Mouse (Mus musculus): ENCODE measurements around the gene Prkci. TPM values are rescaled to one million over a fixed set of nuclear protein-coding genes. Genes with fewer than 3 reads are reported as not detected.

Prkci gene
- polyA plus RNA-seq, 1 experiment from 2014 or later: 40.3 TPM

GRCm38 (mm10) chr3:31083507-31084245, 88.1 kb downstream of the Prkci start:
- no peak for ATAC-seq (ENCODE audit: insufficient read depth, low FRiP score)
- 17% methylated on average over 12 of the region's 12 CpGs for whole genome bisulfite sequencing
- H3K9ac ChIP-seq (ENCODE audit: low read length): no peak overlapping the region
- H3K27ac ChIP-seq (ENCODE audit: low read length): no peak overlapping the region
- no peaks in the 10 kb centered on the region for H3K36me3 ChIP-seq (ENCODE audit: control insufficient read depth, insufficient read depth, low read length)
- peak overlapping the region; percentile 37 for H3K4me2 ChIP-seq (ENCODE audit: low read depth, low read length)
- no peaks in the 10 kb centered on the region for H3K9me3 ChIP-seq (replicated peaks; ENCODE audit: control insufficient read depth, low read length)
- no peaks in the 10 kb centered on the region for H3K27me3 ChIP-seq (ENCODE audit: control insufficient read depth, insufficient read depth, low read length)
- peaks cover 14% of the 10 kb centered on the region for H3K4me1 ChIP-seq (ENCODE audit: control insufficient read depth, insufficient read depth, low read length)
- H3K4me3 ChIP-seq (replicated peaks; ENCODE audit: low read length): peak overlapping the region; percentile 15; the same call in 1 of the 2 replicates

- 86% methylated on average over 3 of the region's 3 CpGs for WGBS
- H3K27ac ChIP-seq (ENCODE audit: low read length): no peak overlapping the region
- no peaks in the 10 kb centered on the region for H3K36me3 ChIP-seq (ENCODE audit: control insufficient read depth, insufficient read depth, low read length)
- no peak for ATAC-seq (ENCODE audit: insufficient read depth, low FRiP score)
- H3K4me3 ChIP-seq (replicated peaks; ENCODE audit: low read length): no peak overlapping the region
- no peaks in the 10 kb centered on the region for H3K27me3 ChIP-seq (ENCODE audit: control insufficient read depth, insufficient read depth, low read length)
- no peak overlapping the region for H3K9ac ChIP-seq (ENCODE audit: low read length)
- no peak overlapping the region for H3K4me2 ChIP-seq (ENCODE audit: low read depth, low read length)
- H3K4me1 ChIP-seq (ENCODE audit: control insufficient read depth, insufficient read depth, low read length): peaks cover 14% of the 10 kb centered on the region
- no peaks in the 10 kb centered on the region for H3K9me3 ChIP-seq (replicated peaks; ENCODE audit: control insufficient read depth, low read length)
Observed at GRCm38 (mm10) chr3:31085000-31085399, 89.5 kb downstream of the Prkci start.

- ATAC-seq (ENCODE audit: insufficient read depth, low FRiP score): no peak
- Histone ChIP-seq H3K9ac (ENCODE audit: low read length) (peak overlapping the region; percentile 38; the same call in 1 of the 2 replicates), H3K9me3 (replicated peaks; ENCODE audit: control insufficient read depth, low read length) (no peaks in the 10 kb centered on the region), H3K27me3 (ENCODE audit: control insufficient read depth, insufficient read depth, low read length) (no peaks in the 10 kb centered on the region), H3K4me3 (replicated peaks; ENCODE audit: low read length) (no peak overlapping the region), H3K4me1 (ENCODE audit: control insufficient read depth, insufficient read depth, low read length) (peaks cover 9% of the 10 kb centered on the region), H3K27ac (ENCODE audit: low read length) (peak overlapping the region; percentile 72), H3K36me3 (ENCODE audit: control insufficient read depth, insufficient read depth, low read length) (no peaks in the 10 kb centered on the region), H3K4me2 (ENCODE audit: low read depth, low read length) (no peak overlapping the region)
- 40% methylated on average over 10 of the region's 10 CpGs for WGBS
Observed at GRCm38 (mm10) chr3:31088789-31089775, 93.5 kb downstream of the Prkci start.

GRCm38 (mm10) chr3:31089956-31090355, 94.4 kb downstream of the Prkci start:
- Histone ChIP-seq H3K4me1 (ENCODE audit: control insufficient read depth, insufficient read depth, low read length) (peaks cover 4% of the 10 kb centered on the region; the same call in 1 of the 2 replicates), H3K4me3 (replicated peaks; ENCODE audit: low read length) (no peak overlapping the region), H3K27me3 (ENCODE audit: control insufficient read depth, insufficient read depth, low read length) (no peaks in the 10 kb centered on the region), H3K9me3 (replicated peaks; ENCODE audit: control insufficient read depth, low read length) (no peaks in the 10 kb centered on the region), H3K27ac (ENCODE audit: low read length) (no peak overlapping the region), H3K36me3 (ENCODE audit: control insufficient read depth, insufficient read depth, low read length) (no peaks in the 10 kb centered on the region), H3K9ac (ENCODE audit: low read length) (no peak overlapping the region), H3K4me2 (ENCODE audit: low read depth, low read length) (no peak overlapping the region)
- ATAC-seq (ENCODE audit: insufficient read depth, low FRiP score): no peak
- WGBS: 57% methylated on average over 7 of the region's 7 CpGs

- H3K27me3 ChIP-seq (ENCODE audit: control insufficient read depth, insufficient read depth, low read length): no peaks in the 10 kb centered on the region
- 6% methylated on average over 13 of the region's 13 CpGs for WGBS
- no peak for ATAC-seq (ENCODE audit: insufficient read depth, low FRiP score)
- peak overlapping the region; percentile 93 for H3K9ac ChIP-seq (ENCODE audit: low read length)
- H3K4me2 ChIP-seq (ENCODE audit: low read depth, low read length): peak overlapping the region; percentile 75
- H3K27ac ChIP-seq (ENCODE audit: low read length): peak overlapping the region; percentile 100
- no peaks in the 10 kb centered on the region for H3K36me3 ChIP-seq (ENCODE audit: control insufficient read depth, insufficient read depth, low read length)
- peak overlapping the region; percentile 95 for H3K4me3 ChIP-seq (replicated peaks; ENCODE audit: low read length)
- peaks cover 15% of the 10 kb centered on the region for H3K4me1 ChIP-seq (ENCODE audit: control insufficient read depth, insufficient read depth, low read length)
- no peaks in the 10 kb centered on the region for H3K9me3 ChIP-seq (replicated peaks; ENCODE audit: control insufficient read depth, low read length)
Observed at GRCm38 (mm10) chr3:31093196-31093595, 97.6 kb downstream of the Prkci start.

- H3K27ac ChIP-seq (ENCODE audit: low read length): peak overlapping the region; percentile 100
- no peaks in the 10 kb centered on the region for H3K36me3 ChIP-seq (ENCODE audit: control insufficient read depth, insufficient read depth, low read length)
- WGBS: under 1% methylated on average over 46 of the region's 58 CpGs
- H3K4me3 ChIP-seq (replicated peaks; ENCODE audit: low read length): peak overlapping the region; percentile 95
- ATAC-seq (ENCODE audit: insufficient read depth, low FRiP score): peak; percentile 69
- peak overlapping the region; percentile 75 for H3K4me2 ChIP-seq (ENCODE audit: low read depth, low read length)
- no peaks in the 10 kb centered on the region for H3K9me3 ChIP-seq (replicated peaks; ENCODE audit: control insufficient read depth, low read length)
- peaks cover 15% of the 10 kb centered on the region for H3K4me1 ChIP-seq (ENCODE audit: control insufficient read depth, insufficient read depth, low read length)
- no peaks in the 10 kb centered on the region for H3K27me3 ChIP-seq (ENCODE audit: control insufficient read depth, insufficient read depth, low read length)
- peak overlapping the region; percentile 93 for H3K9ac ChIP-seq (ENCODE audit: low read length)
Observed at GRCm38 (mm10) chr3:31093627-31094351, 98.2 kb downstream of the Prkci start.

- peaks cover 15% of the 10 kb centered on the region for H3K4me1 ChIP-seq (ENCODE audit: control insufficient read depth, insufficient read depth, low read length)
- H3K27ac ChIP-seq (ENCODE audit: low read length): peak within 1 kb of the TSS; percentile 100
- WGBS: under 1% methylated on average over 82 of the region's 109 CpGs
- no peaks in the 10 kb centered on the region for H3K36me3 ChIP-seq (ENCODE audit: control insufficient read depth, insufficient read depth, low read length)
- peak within 1 kb of the TSS; percentile 93 for H3K9ac ChIP-seq (ENCODE audit: low read length)
- no peaks in the 10 kb centered on the region for H3K9me3 ChIP-seq (replicated peaks; ENCODE audit: control insufficient read depth, low read length)
- H3K27me3 ChIP-seq (ENCODE audit: control insufficient read depth, insufficient read depth, low read length): no peaks in the 10 kb centered on the region
- ATAC-seq (ENCODE audit: insufficient read depth, low FRiP score): peak; percentile 97
- H3K4me3 ChIP-seq (replicated peaks; ENCODE audit: low read length): peak within 1 kb of the TSS; percentile 95
- H3K4me2 ChIP-seq (ENCODE audit: low read depth, low read length): peak within 1 kb of the TSS; percentile 75
Observed at GRCm38 (mm10) chr3:31094531-31095178, 99.1 kb downstream of the Prkci start, which contains the start of gene Skil. Gene Skil (plus strand): TSS chr3:31095058.

GRCm38 (mm10) chr3:31095179-31095490, 99.6 kb downstream of the Prkci start:
- under 1% methylated on average over 35 of the region's 39 CpGs for WGBS
- Histone ChIP-seq H3K36me3 (ENCODE audit: control insufficient read depth, insufficient read depth, low read length) (no peaks in the 10 kb centered on the region), H3K27ac (ENCODE audit: low read length) (peak overlapping the region; percentile 100), H3K4me1 (ENCODE audit: control insufficient read depth, insufficient read depth, low read length) (peaks cover 15% of the 10 kb centered on the region), H3K9ac (ENCODE audit: low read length) (peak overlapping the region; percentile 93), H3K4me2 (ENCODE audit: low read depth, low read length) (peak overlapping the region; percentile 58), H3K9me3 (replicated peaks; ENCODE audit: control insufficient read depth, low read length) (no peaks in the 10 kb centered on the region), H3K27me3 (ENCODE audit: control insufficient read depth, insufficient read depth, low read length) (no peaks in the 10 kb centered on the region), H3K4me3 (replicated peaks; ENCODE audit: low read length) (peak overlapping the region; percentile 95)
- ATAC-seq (ENCODE audit: insufficient read depth, low FRiP score): no peak

Measured in stomach, embryonic 16.5 days (tissue).